Mouse (Mus musculus) midbrain, postnatal 0 days (tissue): ENCODE data around the gene Pogk. TPM values are rescaled to one million over a fixed set of nuclear protein-coding genes. Genes with fewer than 3 reads are reported as not detected.

Source experiments
- ATAC-seq: fragments of 200-750 bp; cut with Nextera tagmentation; 2 replicates; pipeline ENCODE4 v1.8.0; 2017; ENCODE audit warnings: moderate number of reproducible peaks, mild to moderate bottlenecking, moderate TSS enrichment, moderate library complexity; ENCODE audit not compliant: low FRiP score
- DNase-seq: peaks from one replicate; pipeline ENCODE4 v3.0.0-alpha.2; 2015; ENCODE audit warnings: low spot score
- H3K27ac ChIP-seq: fragments of 300-500 bp; sonication (generic); 2 replicates; pipeline ENCODE4 v1.5.1; 2014; ENCODE audit warnings: low read depth, mild to moderate bottlenecking, low read length, mixed read lengths
- H3K27me3 ChIP-seq: fragments of 300-500 bp; sonication (generic); 2 replicates; pipeline ENCODE4 v1.6.1; 2014; ENCODE audit warnings: low read length, control low read depth, mixed read lengths; ENCODE audit not compliant: insufficient read depth
- H3K36me3 ChIP-seq: fragments of 300-500 bp; sonication (generic); 2 replicates; pipeline ENCODE4 v1.6.1; 2014; ENCODE audit warnings: low read length, control low read depth, mixed read lengths; ENCODE audit not compliant: insufficient read depth
- H3K4me1 ChIP-seq: fragments of 300-500 bp; sonication (generic); 2 replicates; pipeline ENCODE4 v1.6.1; 2014; ENCODE audit warnings: mild to moderate bottlenecking, control low read depth, antibody characterized with exemption, low read length, mixed read lengths; ENCODE audit not compliant: insufficient read depth
- H3K4me2 ChIP-seq: fragments of 300-500 bp; sonication (generic); 2 replicates; pipeline ENCODE4 v1.6.1; 2014; ENCODE audit warnings: low read depth, mild to moderate bottlenecking, low read length, mixed read lengths; ENCODE audit not compliant: poor library complexity, severe bottlenecking
- H3K4me3 ChIP-seq: fragments of 300-500 bp; sonication (generic); 2 replicates; pipeline ENCODE4 v1.5.1; 2014; ENCODE audit warnings: low read depth, mild to moderate bottlenecking, low read length, moderate library complexity
- H3K9ac ChIP-seq: fragments of 300-500 bp; sonication (generic); replicated peaks from 2 replicates; pipeline ENCODE4 v1.6.1; 2014; ENCODE audit warnings: mild to moderate bottlenecking, low read length, moderate library complexity, mixed read lengths; ENCODE audit not compliant: poor library complexity, severe bottlenecking
- H3K9me3 ChIP-seq: fragments of 300-500 bp; sonication (generic); 2 replicates; pipeline ENCODE4 v1.6.1; 2016; ENCODE audit warnings: low read length, control low read depth
- CTCF ChIP-seq: IDR thresholded peaks from 2 replicates; pipeline ENCODE4 v1.5.1; 2016; ENCODE audit warnings: antibody characterized with exemption, mild to moderate bottlenecking
- WGBS: fragments of 180-500 bp; shearing (Covaris S2); extraction: QIAGEN DNeasy Blood & Tissue Kit; methylation state at CpG from one replicate; pipeline ENCODE4 v1.1.7; 2014; 5-methylcytosine and 5-hydroxymethylcytosine counted together
- polyA plus RNA-seq: library from polyadenylated mRNA; unstranded; fragments of >200 nt; fragmentation: Nextera tagmentation; extraction: Ambion mirVana; gene quantifications from 2 replicates; pipeline ENCODE4 v1.2.1, GENCODE M21; 2015
- total RNA-seq: library from RNA; depleted of rRNA; stranded (reverse); fragments of >200 nt; gene quantifications from 2 replicates; pipeline ENCODE4 v1.2.3, GENCODE M21; 2014; rRNA removed

The Pogk gene
- 77.9 and 86.9 TPM in 2 replicates for total RNA-seq
- 20.1 and 22.0 TPM in 2 replicates for polyA plus RNA-seq

- ATAC-seq (peak; percentile 95), DNase-seq (peak; percentile 92)
- Histone ChIP-seq H3K27me3 (no peaks in the 10 kb centered on the region), H3K4me1 (peaks cover 8% of the 10 kb centered on the region; the same call in 1 of the 2 replicates), H3K27ac (peak within 1 kb of the TSS; percentile 84), H3K9me3 (no peaks in the 10 kb centered on the region), H3K4me2 (peak within 1 kb of the TSS; percentile 81), H3K36me3 (no peaks in the 10 kb centered on the region; the same call in 1 of the 2 replicates), H3K4me3 (peak within 1 kb of the TSS; percentile 86), H3K9ac (peak within 1 kb of the TSS; percentile 94)
- 3% methylated on average over 42 of the region's 49 CpGs for WGBS
- TF ChIP-seq CTCF, result no peak
Measured at GRCm38 (mm10) chr1:166409701-166410220, at the start of gene Pogk. Pogk (minus strand) TSS chr1:166409863.

- Histone ChIP-seq H3K4me1 (no peaks in the 10 kb centered on the region), H3K4me2 (no peak overlapping the region), H3K9me3 (no peaks in the 10 kb centered on the region), H3K36me3 (no peaks in the 10 kb centered on the region), H3K27ac (no peak overlapping the region), H3K9ac (no peak overlapping the region), H3K27me3 (no peaks in the 10 kb centered on the region), H3K4me3 (no peak overlapping the region)
- ATAC-seq (no peak), DNase-seq (no peak)
- 97% methylated on average over 3 of the region's 3 CpGs for WGBS
- TF ChIP-seq CTCF, result no peak
Measured at GRCm38 (mm10) chr1:166441992-166442391, 32.3 kb upstream of the Pogk start.

DNA sequence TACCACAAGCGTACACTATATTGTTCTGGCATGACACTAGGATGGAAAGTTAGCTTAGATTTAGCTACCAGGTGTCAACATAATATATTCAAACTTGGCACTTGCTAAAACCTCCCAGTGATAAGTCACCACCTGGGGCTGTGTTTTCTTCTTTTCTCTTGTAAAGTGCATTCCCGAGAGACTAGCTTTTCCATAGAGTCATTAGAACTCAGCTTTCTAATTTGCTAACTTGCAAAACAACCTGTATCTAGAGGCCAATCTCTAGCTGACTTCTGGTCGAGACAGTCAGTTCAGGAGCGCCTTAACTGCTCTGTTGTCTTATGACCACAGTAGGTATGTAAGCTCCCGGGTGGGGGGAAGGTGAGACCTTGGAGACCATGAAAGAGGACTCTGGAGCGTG is 29.8 kb upstream of the Pogk start:
- no peaks in the 10 kb centered on the region for H3K4me1 ChIP-seq
- H3K4me3 ChIP-seq, result no peak overlapping the region
- no peak overlapping the region for H3K4me2 ChIP-seq
- no peak for TF ChIP-seq CTCF
- H3K27me3 ChIP-seq, result no peaks in the 10 kb centered on the region
- DNase-seq (no peak), ATAC-seq (no peak)
- H3K27ac ChIP-seq, result no peak overlapping the region
- no peak overlapping the region for H3K9ac ChIP-seq
- no peaks in the 10 kb centered on the region for H3K9me3 ChIP-seq
- H3K36me3 ChIP-seq, result no peaks in the 10 kb centered on the region
- WGBS, result 64% methylated on average over 6 of the region's 6 CpGs

- Histone ChIP-seq H3K9me3 (no peaks in the 10 kb centered on the region), H3K27ac (no peak overlapping the region), H3K27me3 (no peaks in the 10 kb centered on the region), H3K9ac (no peak overlapping the region), H3K36me3 (no peaks in the 10 kb centered on the region), H3K4me1 (no peaks in the 10 kb centered on the region), H3K4me2 (no peak overlapping the region), H3K4me3 (no peak overlapping the region)
- TF ChIP-seq CTCF, result no peak
- DNase-seq, result peak; percentile 8
- no peak for ATAC-seq
- 54% methylated on average over 10 of the region's 10 CpGs for WGBS
Measured at GRCm38 (mm10) chr1:166429809-166430431, 20.3 kb upstream of the Pogk start.

- no peaks in the 10 kb centered on the region for H3K4me1 ChIP-seq
- H3K27me3 ChIP-seq, result no peaks in the 10 kb centered on the region
- DNase-seq (peak; percentile 76), ATAC-seq (peak; percentile 71)
- WGBS, result 49% methylated on average over 3 of the region's 3 CpGs
- no peak overlapping the region for H3K4me3 ChIP-seq
- peak; percentile 81 for TF ChIP-seq CTCF
- no peak overlapping the region for H3K27ac ChIP-seq
- H3K9ac ChIP-seq, result no peak overlapping the region
- H3K9me3 ChIP-seq, result no peaks in the 10 kb centered on the region
- H3K36me3 ChIP-seq, result no peaks in the 10 kb centered on the region
- no peak overlapping the region for H3K4me2 ChIP-seq
Measured at GRCm38 (mm10) chr1:166429053-166429452, 19.4 kb upstream of the Pogk start.

- no peak for DNase-seq
- Histone ChIP-seq H3K4me1 (peaks cover 8% of the 10 kb centered on the region; the same call in 1 of the 2 replicates), H3K36me3 (no peaks in the 10 kb centered on the region), H3K9ac (no peak overlapping the region), H3K9me3 (no peaks in the 10 kb centered on the region), H3K4me3 (no peak overlapping the region), H3K4me2 (no peak overlapping the region), H3K27me3 (no peaks in the 10 kb centered on the region), H3K27ac (no peak overlapping the region)
- ATAC-seq, result no peak
- no peak for TF ChIP-seq CTCF
- 95% methylated on average over 3 of the region's 3 CpGs for WGBS
Measured at GRCm38 (mm10) chr1:166412266-166412665, 2.6 kb upstream of the Pogk start.
